Comparison of ENCODE assay signal across 26 mouse cellular contexts in genomic region chr12:27481230-27481629, GRCm38 (mm10).
"Had no signal": no experiment of that assay in that cellular context is flagged by ENCODE, and none has a peak within 500 bp of the region (broad histone marks: within the 10 kb centered on the region; RNA-seq: fewer than 3 reads in every experiment).

No protein-coding gene starts in this region.

- H3K4me3 ChIP-seq: gastrocnemius, adult 2 months; heart, adult 2 months; heart, embryonic 10.5 days; heart, embryonic 12.5 days; hindbrain, embryonic 10.5 days; hindbrain, embryonic 12.5 days; left cerebral cortex, adult 2 months; limb, embryonic 10.5 days; limb, embryonic 12.5 days; liver, embryonic 13.5 days; liver, embryonic 15.5 days had no signal

- ATAC-seq: hindbrain, embryonic 16.5 days; inflammation-experienced regulatory T-cells, adult 6 months; liver, postnatal 0 days had no signal

- H3K9me3 ChIP-seq: heart, embryonic 10.5 days; heart, embryonic 12.5 days; hindbrain, embryonic 10.5 days; hindbrain, embryonic 12.5 days; limb, embryonic 10.5 days; limb, embryonic 12.5 days; liver, embryonic 13.5 days; liver, embryonic 15.5 days had no signal

- H3K9ac ChIP-seq: heart, embryonic 12.5 days; hindbrain, embryonic 12.5 days; hindbrain, embryonic 14.5 days; limb, embryonic 12.5 days; liver, embryonic 13.5 days; liver, embryonic 15.5 days; liver, postnatal 0 days had no signal

- H3K4me1 ChIP-seq: heart, embryonic 10.5 days; heart, embryonic 12.5 days; hindbrain, embryonic 10.5 days; hindbrain, embryonic 12.5 days; liver, embryonic 13.5 days; liver, embryonic 15.5 days had no signal

- H3K27me3 ChIP-seq: heart, embryonic 12.5 days; hindbrain, embryonic 12.5 days; limb, embryonic 12.5 days; liver, embryonic 13.5 days; liver, embryonic 15.5 days had no signal

- H3K36me3 ChIP-seq: heart, embryonic 10.5 days; heart, embryonic 12.5 days; hindbrain, embryonic 10.5 days; hindbrain, embryonic 12.5 days; limb, embryonic 10.5 days; limb, embryonic 12.5 days; liver, embryonic 13.5 days; liver, embryonic 15.5 days had no signal

- H3K4me2 ChIP-seq: heart, embryonic 12.5 days; hindbrain, embryonic 12.5 days; hindbrain, embryonic 14.5 days; limb, embryonic 12.5 days; liver, embryonic 11.5 days; liver, embryonic 13.5 days; liver, embryonic 15.5 days had no signal

- DNase-seq: gastrocnemius, adult 2 months; gastrocnemius, postnatal 10 days; gastrocnemius, postnatal 25 days; heart, adult 2 months; heart, postnatal 10 days; heart, postnatal 4 days; kidney, adult 11 months; kidney, adult 2 months; kidney, adult 9 months; kidney, postnatal 14 days; liver; liver, embryonic 13.5 days; liver, postnatal 0 days had no signal

- H3K27ac ChIP-seq: gastrocnemius, adult 2 months; heart, adult 2 months; heart, embryonic 10.5 days; hindbrain, embryonic 10.5 days; hindbrain, embryonic 12.5 days; hindbrain, embryonic 14.5 days; kidney, postnatal 0 days; left cerebral cortex, adult 2 months; limb, embryonic 10.5 days; limb, embryonic 12.5 days; liver, embryonic 13.5 days; liver, embryonic 15.5 days had no signal
